Mouse (Mus musculus): ENCODE data around the gene Gm10668. TPM values are rescaled to one million over a fixed set of nuclear protein-coding genes. Genes with fewer than 3 reads are reported as not detected.
"Not testable (repeated sequence)": the region's sequence is repeated elsewhere in the genome, so short reads cannot be mapped to it uniquely, and the experiment has no call there.

Gm10668 gene
- polyA plus RNA-seq (2015; fragmentation: Nextera tagmentation; extraction: Ambion mirVana) = not detected in 2 replicates

DNA sequence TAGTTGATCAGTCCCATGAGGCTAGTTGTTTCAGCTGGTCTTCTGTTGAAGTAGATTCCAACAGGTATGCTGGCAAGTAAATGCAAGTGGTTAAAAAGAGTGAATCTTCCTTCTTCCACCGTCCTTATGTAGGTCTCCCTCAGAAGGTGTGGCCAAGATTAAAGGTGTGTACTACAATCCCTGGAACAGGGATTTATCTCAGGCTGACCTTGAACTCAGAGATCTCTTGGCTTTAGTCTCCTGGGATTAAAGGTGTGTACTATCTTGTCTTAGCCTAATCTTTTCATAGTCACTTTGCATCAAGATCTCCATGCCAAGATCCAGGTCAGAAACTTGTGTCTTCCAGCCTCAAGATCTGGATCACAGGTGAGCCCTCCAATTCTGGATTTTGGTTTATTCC, at the start of gene Gm10668:
Gm10668 (minus strand) TSS at position 101 of the 400 bp plus-strand sequence.
- H3K4me1 ChIP-seq (replicated peaks); ATAC-seq (replicated peaks; ENCODE audit: insufficient number of reproducible peaks, insufficient read depth, low FRiP score, low read depth); H3K27me3 ChIP-seq; H3K4me2 ChIP-seq; H3K27ac ChIP-seq; H3K9me3 ChIP-seq (replicated peaks); H3K36me3 ChIP-seq; H3K9ac ChIP-seq; H3K4me3 ChIP-seq: not testable (repeated sequence)
- WGBS = no CpG with 5 or more reads among the region's 1 CpGs

- not testable (repeated sequence) for H3K27ac ChIP-seq; H3K4me2 ChIP-seq; ATAC-seq (replicated peaks; ENCODE audit: insufficient number of reproducible peaks, insufficient read depth, low FRiP score, low read depth); H3K36me3 ChIP-seq; H3K9me3 ChIP-seq (replicated peaks); H3K9ac ChIP-seq; H3K27me3 ChIP-seq; H3K4me1 ChIP-seq (replicated peaks); H3K4me3 ChIP-seq
- no CpG with 5 or more reads among the region's 3 CpGs for WGBS
These were observed 40.5 kb upstream of the Gm10668 start, which contains the start of gene Vmn1r112 for GRCm38 (mm10) chr7:20770885-20771284. Gene Vmn1r112, plus strand, starts transcription at chr7:20771185.

DNA sequence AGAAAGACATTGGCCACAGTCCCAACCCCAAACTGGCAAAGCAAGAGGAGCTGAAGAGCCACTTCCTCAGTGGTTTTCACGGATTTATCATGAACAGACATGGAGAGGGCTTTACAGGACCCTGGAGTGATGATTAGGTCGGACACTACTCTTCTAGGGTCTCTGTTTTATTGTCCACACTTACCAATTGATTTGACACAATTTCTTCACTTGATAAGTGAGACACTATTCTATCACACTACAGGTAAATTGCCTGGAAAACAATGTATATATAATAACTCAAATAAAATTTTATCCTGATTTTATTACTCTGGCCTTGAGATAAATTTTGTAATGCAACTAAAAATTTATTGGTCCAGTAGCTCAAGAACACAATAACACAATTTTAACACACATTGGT, 27.3 kb downstream of the Gm10668 start, which contains the start of gene Vmn1r111:
Vmn1r111 (minus strand) TSS at position 101 of the 400 bp plus-strand sequence.
- not testable (repeated sequence) for H3K27me3 ChIP-seq; ATAC-seq (replicated peaks; ENCODE audit: insufficient number of reproducible peaks, insufficient read depth, low FRiP score, low read depth); H3K9me3 ChIP-seq (replicated peaks); H3K4me3 ChIP-seq; H3K27ac ChIP-seq; H3K36me3 ChIP-seq; H3K4me1 ChIP-seq (replicated peaks); H3K9ac ChIP-seq; H3K4me2 ChIP-seq
- WGBS = no CpG with 5 or more reads among the region's 2 CpGs

Other genes with a start within 250 kb of the Gm10668 start
- not detected in 2 replicates for gene Vmn1r103, start 220.1 kb downstream of the Gm10668 start, polyA plus RNA-seq (2015; fragmentation: Nextera tagmentation; extraction: Ambion mirVana)
- gene Vmn1r104, start 196.8 kb downstream of the Gm10668 start, polyA plus RNA-seq (2015; fragmentation: Nextera tagmentation; extraction: Ambion mirVana) = not detected in 2 replicates
- not detected in 2 replicates for gene Gm5726, start 184.9 kb downstream of the Gm10668 start, polyA plus RNA-seq (2015; fragmentation: Nextera tagmentation; extraction: Ambion mirVana)
- gene Gm4141, start 154.4 kb downstream of the Gm10668 start, polyA plus RNA-seq (2015; fragmentation: Nextera tagmentation; extraction: Ambion mirVana) = not detected in 2 replicates
- not detected in 2 replicates for gene Gm4513, start 131.6 kb downstream of the Gm10668 start, polyA plus RNA-seq (2015; fragmentation: Nextera tagmentation; extraction: Ambion mirVana)
- gene Vmn1r107, start 61.7 kb downstream of the Gm10668 start, polyA plus RNA-seq (2015; fragmentation: Nextera tagmentation; extraction: Ambion mirVana) = not detected in 2 replicates
- gene Vmn1r111, start 27.4 kb downstream of the Gm10668 start, polyA plus RNA-seq (2015; fragmentation: Nextera tagmentation; extraction: Ambion mirVana) = not detected in 2 replicates
- gene Vmn1r112, start 40.6 kb upstream of the Gm10668 start, polyA plus RNA-seq (2015; fragmentation: Nextera tagmentation; extraction: Ambion mirVana) = not detected in 2 replicates
- not detected in 2 replicates for gene Vmn1r113, start 56.7 kb upstream of the Gm10668 start, polyA plus RNA-seq (2015; fragmentation: Nextera tagmentation; extraction: Ambion mirVana)
- gene Vmn1r114, start 81.6 kb upstream of the Gm10668 start, polyA plus RNA-seq (2015; fragmentation: Nextera tagmentation; extraction: Ambion mirVana) = not detected in 2 replicates
- not detected in 2 replicates for gene Vmn1r115, start 114.4 kb upstream of the Gm10668 start, polyA plus RNA-seq (2015; fragmentation: Nextera tagmentation; extraction: Ambion mirVana)
- gene Vmn1r116, start 141.6 kb upstream of the Gm10668 start, polyA plus RNA-seq (2015; fragmentation: Nextera tagmentation; extraction: Ambion mirVana) = not detected in 2 replicates
- gene Vmn1r117, start 153.5 kb upstream of the Gm10668 start, polyA plus RNA-seq (2015; fragmentation: Nextera tagmentation; extraction: Ambion mirVana) = not detected in 2 replicates
- not detected in 2 replicates for gene Vmn1r118, start 181.7 kb upstream of the Gm10668 start, polyA plus RNA-seq (2015; fragmentation: Nextera tagmentation; extraction: Ambion mirVana)